Mouse (Mus musculus) yolk sac, embryonic 10.5 days (tissue): ENCODE results near the gene Wnt2.

ENCODE experiments used
- DNase-seq: peaks from one replicate; pipeline ENCODE4 v3.0.0-alpha.2; 2017; ENCODE audit warnings: low spot score

The Wnt2 gene

DNA sequence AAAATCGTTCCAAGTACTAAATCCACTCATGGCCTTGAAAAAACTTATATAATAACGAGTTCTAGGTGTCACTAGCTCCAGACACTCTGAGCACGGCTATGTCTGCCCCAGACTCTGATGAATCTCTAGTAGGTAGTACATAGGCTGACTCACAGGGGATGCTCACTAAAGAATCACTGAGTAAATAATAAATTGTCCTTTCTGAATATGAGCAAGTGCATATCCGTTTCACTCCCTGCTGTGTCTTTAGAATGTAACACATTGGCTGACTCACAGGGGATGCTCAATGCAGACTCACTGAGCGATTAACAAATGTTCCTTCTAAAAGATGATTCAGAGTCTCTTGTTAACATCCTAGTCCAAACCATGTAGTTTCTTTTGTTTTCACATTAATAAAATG lies 52.1 kb downstream of the Wnt2 start:
- DNase-seq: no peak

DNA sequence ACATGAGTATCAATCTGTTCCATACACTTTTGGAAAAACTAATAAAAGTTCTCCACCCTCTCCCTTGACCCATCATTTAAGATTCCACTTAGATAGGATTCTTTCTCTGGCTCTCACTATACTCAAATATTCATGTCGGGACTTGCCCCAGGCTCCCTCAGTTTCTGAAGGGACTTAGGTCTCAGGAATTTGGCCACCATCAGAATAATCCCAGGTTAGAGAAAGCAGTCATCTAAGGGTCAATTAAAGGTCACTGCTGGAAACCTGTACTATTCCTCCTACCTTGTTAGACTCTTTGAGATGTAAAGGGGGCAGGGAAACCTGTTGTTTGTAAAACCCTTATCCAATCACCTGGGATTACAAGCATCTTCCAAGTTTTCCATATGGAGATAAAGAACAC lies 53.2 kb downstream of the Wnt2 start:
- DNase-seq: no peak

DNA sequence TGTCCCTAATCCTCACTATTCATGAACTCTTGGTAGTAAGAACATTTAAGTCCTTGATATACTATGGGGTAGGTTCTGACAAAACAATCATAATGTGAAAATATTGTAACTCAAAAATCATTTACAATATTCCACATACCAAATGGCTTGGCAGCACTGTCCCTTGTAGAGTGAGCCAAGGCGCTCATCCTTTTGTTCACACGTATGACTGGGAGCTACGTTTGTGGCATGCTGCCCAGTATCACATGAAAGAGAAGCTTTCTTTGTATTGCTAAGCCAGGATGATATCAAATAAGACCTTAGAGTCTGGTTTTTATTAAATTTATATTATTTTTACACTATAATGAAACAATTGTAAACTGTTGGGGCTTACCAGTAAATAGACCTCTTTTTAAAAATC lies 56.0 kb downstream of the Wnt2 start:
- no peak for DNase-seq

DNA sequence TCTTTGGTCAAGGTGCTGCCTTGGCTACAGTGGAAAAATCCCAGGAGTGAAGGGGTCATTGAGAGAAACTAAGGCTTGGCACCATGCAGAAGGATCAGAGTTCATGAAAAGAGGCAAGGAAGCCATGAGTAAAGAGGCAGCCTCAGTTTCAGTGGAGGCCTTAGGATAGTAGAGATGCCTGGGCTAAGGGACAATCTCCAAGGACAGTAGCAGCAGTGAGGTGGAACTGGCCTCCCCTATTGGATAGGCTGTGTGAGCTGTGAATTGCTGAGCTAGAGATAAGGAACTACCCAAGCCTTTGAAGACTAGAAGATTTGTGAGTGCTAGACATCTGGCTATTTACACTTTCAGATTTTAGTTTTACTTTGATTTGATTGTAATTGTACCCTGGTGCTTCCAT lies 59.0 kb downstream of the Wnt2 start:
- no peak for DNase-seq

DNA sequence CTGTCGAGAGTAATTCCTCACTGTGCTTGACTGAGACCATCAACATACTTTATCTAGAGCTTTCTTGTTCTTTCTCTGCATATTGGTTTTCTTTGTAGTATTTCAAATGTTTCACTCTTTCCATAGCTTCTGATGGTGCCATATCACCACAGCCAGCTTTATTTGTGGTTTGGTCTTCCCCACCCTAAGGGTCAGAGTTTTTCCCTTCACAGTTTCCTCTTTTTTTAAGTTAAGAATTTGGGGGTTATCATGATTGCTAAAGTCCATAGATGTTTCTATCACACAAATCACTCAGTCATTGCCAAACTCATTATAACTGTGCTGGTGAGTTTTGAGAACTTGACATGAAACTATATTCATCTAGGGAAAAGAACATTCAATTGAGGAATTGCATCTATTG lies 60.6 kb downstream of the Wnt2 start:
- no peak for DNase-seq

DNA sequence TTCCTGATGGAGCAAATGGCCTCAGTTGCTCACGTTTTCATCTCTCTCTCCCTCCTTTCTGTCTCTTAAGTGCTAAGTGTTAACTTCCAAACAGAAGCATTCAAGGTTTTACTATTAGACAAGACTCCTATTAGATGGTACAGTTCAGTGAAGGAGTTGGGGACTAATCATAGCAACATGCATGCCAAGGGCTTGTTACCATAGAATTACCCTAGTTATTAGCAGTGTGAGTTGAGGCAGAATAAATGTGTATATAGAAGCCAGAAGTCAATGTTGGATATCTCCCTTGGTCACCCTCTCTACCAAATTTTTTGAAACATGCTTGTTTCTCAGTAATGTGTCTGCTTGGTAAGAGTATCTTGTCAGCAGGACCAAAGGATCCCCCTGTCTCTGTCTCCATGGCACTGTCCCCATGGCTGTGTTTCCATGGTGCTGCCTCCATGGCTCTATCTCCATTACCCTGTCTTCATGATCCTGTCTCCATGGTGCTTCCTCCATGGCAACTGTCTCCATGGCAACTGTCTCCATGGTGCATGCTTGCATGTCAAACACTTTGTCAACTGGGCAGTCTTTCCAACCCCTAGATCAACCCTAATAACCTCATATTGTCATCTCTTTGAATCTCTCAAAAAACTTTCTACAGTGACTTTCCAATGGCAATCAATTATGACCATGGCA lies 61.8 kb downstream of the Wnt2 start:
- DNase-seq: no peak

DNA sequence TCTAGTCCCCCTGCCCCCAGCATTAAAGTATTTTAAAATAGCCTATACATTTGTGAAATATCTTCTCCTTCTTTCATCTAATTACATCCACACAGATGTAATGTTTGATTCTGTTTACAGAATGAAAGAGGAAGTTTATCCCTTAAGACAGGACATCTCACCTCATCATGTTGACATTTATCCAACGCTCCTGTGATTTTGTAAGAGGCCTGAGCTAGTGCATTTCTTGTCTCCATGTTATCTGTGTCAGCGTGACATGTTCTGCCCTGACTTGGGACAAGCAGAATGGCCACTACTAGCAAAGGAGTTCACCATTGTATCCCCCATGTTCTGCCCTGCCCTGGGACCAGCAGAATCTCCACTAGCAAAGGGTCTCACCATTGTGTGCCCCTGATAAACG lies 66.9 kb downstream of the Wnt2 start:
- no peak for DNase-seq

DNA sequence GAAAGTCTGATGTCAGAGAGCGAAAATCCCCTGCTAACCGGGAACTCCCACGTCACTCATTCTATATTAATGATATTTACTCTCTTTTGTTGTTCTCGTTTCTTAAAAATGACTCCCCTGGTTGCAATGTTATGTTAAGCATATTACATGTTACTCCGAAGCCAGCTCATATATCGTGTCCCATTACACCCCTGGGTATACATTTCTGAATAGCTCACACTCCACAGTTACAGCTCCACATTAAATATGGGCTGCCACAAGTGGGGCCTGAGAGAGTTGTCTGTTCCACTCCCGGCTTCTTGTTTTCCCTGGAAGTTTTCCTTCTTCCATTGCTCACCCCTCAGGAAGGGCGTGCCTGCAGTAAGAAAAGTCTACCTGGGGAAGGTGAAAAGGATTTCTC lies 78.6 kb downstream of the Wnt2 start:
- no peak for DNase-seq

DNA sequence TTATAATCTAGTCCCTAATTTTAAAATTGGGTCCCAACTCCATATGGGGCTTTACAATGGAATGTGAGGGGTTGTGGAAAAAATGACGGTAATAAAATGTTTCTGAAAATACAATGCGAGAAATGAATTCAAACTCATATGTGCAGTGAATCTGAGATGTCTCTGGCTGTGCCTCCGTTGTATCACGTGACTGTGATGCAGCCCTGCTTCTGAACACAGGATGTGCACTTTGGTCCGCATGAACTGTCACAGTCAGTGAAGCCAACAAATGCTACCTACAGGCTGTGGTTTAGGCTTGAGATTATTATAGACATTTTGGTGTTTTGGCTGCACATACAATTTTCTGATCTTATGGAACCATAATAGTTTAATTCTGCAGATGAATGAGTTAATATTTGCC lies 81.3 kb downstream of the Wnt2 start:
- DNase-seq: no peak

DNA sequence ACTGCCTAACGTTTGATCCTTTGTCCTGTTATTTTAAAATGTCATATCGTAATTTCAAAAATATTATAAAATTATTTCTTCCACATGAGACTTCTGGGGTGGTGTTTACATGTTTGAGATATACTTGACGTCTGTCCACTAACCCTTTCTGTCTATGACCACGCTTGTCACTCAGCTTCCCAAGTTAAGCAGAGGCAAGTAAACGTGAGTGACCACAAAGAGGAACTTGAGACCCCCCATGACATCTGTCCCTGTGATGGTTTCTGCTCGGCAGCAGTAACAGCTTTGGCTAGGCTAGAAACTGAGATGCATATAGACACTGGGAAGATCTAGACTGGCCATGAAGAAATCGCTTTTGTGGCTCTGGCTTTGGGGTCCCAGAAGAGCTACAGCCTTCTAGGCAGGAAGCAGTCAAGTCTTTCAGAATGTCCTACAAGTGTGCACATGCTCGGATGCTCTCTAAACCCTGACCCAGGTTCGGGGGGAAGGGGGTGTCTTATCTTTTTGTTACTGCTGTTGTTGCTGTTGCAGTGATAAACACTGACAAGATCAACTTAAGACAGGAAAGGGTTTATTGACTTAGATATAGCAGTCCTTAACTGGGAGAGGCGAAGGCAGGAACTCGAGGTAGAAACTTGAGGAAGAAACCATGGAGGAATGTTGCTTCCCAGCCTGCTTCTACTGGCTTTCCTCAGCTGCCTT lies 83.1 kb downstream of the Wnt2 start:
- no peak for DNase-seq

DNA sequence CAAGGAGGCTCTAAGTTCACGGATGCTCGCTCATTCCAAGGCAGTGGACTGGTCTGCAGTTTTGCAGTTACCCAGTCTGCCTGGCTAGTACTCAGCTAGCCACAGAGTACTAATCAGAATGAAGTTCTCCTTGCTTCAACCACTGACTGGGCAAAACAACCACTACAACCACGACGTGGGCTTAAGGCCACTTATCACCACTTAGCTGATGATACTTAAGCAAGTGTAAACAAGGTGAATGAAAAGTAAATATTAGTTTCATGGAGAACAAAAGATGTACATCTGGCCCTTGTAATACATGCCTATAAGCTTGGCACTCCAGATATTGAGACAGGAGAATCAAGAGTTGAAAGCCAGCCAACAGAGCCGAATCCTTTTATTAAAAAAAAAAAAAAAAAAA lies 83.9 kb downstream of the Wnt2 start:
- no peak for DNase-seq

DNA sequence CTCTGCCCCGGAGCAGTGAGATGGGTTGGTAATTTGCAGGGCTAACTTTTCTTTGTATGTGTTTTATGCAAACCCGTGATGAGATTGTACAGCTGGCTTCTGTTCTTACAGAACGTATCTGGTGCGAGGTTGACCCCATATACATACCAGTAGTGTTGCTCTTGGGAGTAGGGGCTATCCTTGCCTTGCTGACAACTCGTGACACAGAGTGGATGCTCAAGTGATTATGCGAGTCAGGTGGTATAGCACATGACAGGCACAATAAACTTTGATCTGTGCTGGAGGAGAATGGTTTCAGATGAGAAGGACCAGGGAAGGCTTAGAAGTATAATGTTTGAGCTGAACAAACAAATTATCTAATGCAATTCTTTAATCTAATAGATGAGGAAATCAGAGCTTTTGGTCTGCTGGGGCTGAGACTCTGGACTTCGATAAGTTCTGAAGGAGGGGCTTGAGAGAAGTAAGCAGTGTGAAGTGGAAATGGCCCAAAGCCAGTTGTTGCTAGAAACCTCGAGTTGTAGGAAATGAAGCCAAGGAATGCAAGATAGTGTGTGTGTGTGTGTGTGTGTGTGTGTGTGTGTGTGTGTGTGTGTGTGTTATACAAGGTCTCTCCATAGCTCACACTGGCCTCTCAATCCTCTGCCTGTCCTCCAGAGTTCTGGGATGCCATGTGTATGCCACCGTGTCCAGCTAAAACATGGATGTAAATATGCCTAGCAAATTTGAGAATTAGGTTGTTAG lies 86.3 kb downstream of the Wnt2 start:
- DNase-seq: no peak

DNA sequence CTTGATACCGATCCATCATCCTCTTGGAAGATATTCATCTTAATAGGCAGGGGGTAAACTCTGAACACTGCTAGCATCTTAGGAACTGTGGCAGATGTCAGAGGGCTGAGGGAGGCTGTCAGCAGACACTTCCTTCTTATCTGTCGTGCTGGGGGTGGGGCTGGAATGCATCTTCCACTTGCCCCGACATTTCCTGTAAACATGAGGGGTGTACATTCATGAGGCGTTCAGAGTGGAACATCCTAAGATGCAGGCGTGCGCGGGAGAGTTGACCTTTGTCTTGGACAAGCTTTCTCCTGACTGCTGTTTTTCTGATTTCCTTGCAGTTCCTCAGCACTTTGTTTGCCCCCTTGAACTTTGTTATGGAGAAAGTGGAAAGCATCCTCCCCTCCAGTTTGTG lies 88.0 kb downstream of the Wnt2 start:
- DNase-seq: peak; percentile 64

DNA sequence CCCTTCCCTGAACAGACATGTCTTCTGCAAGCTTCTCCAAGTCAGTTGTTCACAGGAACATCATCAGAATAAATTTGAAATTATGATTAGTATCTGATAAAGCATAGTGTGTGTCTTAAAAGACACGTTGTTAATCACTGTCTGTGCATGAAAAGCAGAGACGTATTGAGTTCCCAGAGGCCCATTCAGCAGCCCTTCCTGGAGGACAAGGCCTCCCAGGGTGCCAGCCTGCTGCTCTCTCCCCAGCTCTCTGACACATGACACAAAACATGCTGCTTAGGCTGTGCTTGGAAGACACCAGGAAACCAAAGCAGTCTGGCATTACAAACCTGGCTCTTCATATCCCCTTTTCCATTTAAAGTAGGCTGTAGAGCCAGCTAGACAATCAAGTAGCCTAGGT lies 88.5 kb downstream of the Wnt2 start:
- peak; percentile 31 for DNase-seq
